Mouse (Mus musculus) MEL (cell line): ENCODE data around the gene Rhoq. TPM values are rescaled to one million over a fixed set of nuclear protein-coding genes. Genes with fewer than 3 reads are reported as not detected.

Experiments
- DNase-seq: peaks from one replicate; pipeline ENCODE4 v3.0.0; 2011; ENCODE audit warnings: low read depth, low spot score
- H3K27ac ChIP-seq: 2 replicates; pipeline ENCODE4 v1.5.1; 2012; ENCODE audit warnings: low read depth, mild to moderate bottlenecking, control low read depth, low read length, moderate library complexity; ENCODE audit not compliant: control insufficient read depth
- H3K27me3 ChIP-seq, 2 experiments: fragments of 150-350 bp in 1 of 2; sonication (generic) in 1 of 2; 2 replicates each; pipeline ENCODE4 v1.6.1; 2012; ENCODE audit warnings: low read length in 2 of 2, mild to moderate bottlenecking in 2 of 2, improper control_type of control experiment in 1 of 2, moderate library complexity in 1 of 2; ENCODE audit not compliant: insufficient read depth in 2 of 2, control insufficient read depth in 1 of 2
- H3K36me3 ChIP-seq, 2 experiments: 2 replicates each; pipeline ENCODE4 v1.6.1; 2012 to 2014; ENCODE audit warnings: low read length in 2 of 2, improper control_type of control experiment in 1 of 2, inconsistent platforms in 1 of 2, mild to moderate bottlenecking in 1 of 2; ENCODE audit not compliant: insufficient read depth in 2 of 2, control insufficient read depth in 1 of 2
- H3K4me1 ChIP-seq, 2 experiments: fragments of 150-350 bp in 1 of 2; sonication (generic) in 1 of 2; 2 replicates each; pipeline ENCODE4 v1.6.1; 2012; ENCODE audit warnings: low read length in 2 of 2, improper control_type of control experiment in 1 of 2, mild to moderate bottlenecking in 1 of 2; ENCODE audit not compliant: insufficient read depth in 2 of 2, control insufficient read depth in 1 of 2
- H3K4me3 ChIP-seq, 2 experiments: fragments of 150-350 bp in 1 of 2; sonication (generic) in 1 of 2; 2 replicates each; pipeline ENCODE4 v1.5.1; 2012; ENCODE audit warnings: low read depth in 2 of 2, low read length in 2 of 2, mild to moderate bottlenecking in 2 of 2, moderate library complexity in 2 of 2, control low read depth in 1 of 2, improper control_type of control experiment in 1 of 2; ENCODE audit not compliant: control insufficient read depth in 1 of 2, insufficient read depth in 1 of 2
- H3K79me2 ChIP-seq: 2 replicates; pipeline ENCODE4 v1.6.1; 2012; ENCODE audit warnings: mild to moderate bottlenecking, low read length, moderate library complexity; ENCODE audit not compliant: control insufficient read depth, poor library complexity, insufficient read depth
- H3K9ac ChIP-seq: 2 replicates; pipeline ENCODE4 v1.6.1; 2012; ENCODE audit warnings: low read depth, mild to moderate bottlenecking, control low read depth, low read length, moderate library complexity; ENCODE audit not compliant: control insufficient read depth, poor library complexity, severe bottlenecking
- H3K9me3 ChIP-seq: fragments of 150-350 bp; sonication (generic); replicated peaks from 2 replicates; pipeline ENCODE4 v1.6.1; 2012; ENCODE audit warnings: mild to moderate bottlenecking, low read length, improper control_type of control experiment, moderate library complexity; ENCODE audit not compliant: insufficient read depth
- CHD1 ChIP-seq: IDR thresholded peaks from 2 replicates; pipeline ENCODE4 v1.6.1; 2012; ENCODE audit warnings: low read depth, mild to moderate bottlenecking, inconsistent platforms, low read length, improper control_type of control experiment
- CTCF ChIP-seq, 3 experiments: IDR thresholded peaks in 2 of 3; conservative IDR thresholded peaks in 1 of 3; 2 replicates each; pipeline ENCODE4 v1.5.1; 2011 to 2012; ENCODE audit warnings: low read length in 3 of 3, low read depth in 2 of 3, mild to moderate bottlenecking in 2 of 3, improper control_type of control experiment in 1 of 3, inconsistent platforms in 1 of 3, mixed read lengths in 1 of 3, moderate library complexity in 1 of 3; ENCODE audit not compliant: control insufficient read depth in 1 of 3, insufficient read depth in 1 of 3, poor library complexity in 1 of 3, severe bottlenecking in 1 of 3
- E2F4 ChIP-seq: IDR thresholded peaks from 2 replicates; pipeline ENCODE4 v1.6.1; 2011; ENCODE audit warnings: low read depth, low read length, improper control_type of control experiment, borderline replicate concordance
- EP300 ChIP-seq, 2 experiments: IDR thresholded peaks; 2 replicates each; pipeline ENCODE4 v1.6.1; 2011; ENCODE audit warnings: improper control_type of control experiment in 2 of 2, low read length in 2 of 2, low read depth in 1 of 2, mild to moderate bottlenecking in 1 of 2
- GABPA ChIP-seq: IDR thresholded peaks from 2 replicates; pipeline ENCODE4 v1.6.1; 2012; ENCODE audit warnings: low read depth, mild to moderate bottlenecking, inconsistent platforms, low read length, improper control_type of control experiment, moderate library complexity
- JUND ChIP-seq: IDR thresholded peaks from 2 replicates; pipeline ENCODE4 v1.6.1; 2011; ENCODE audit warnings: low read depth, mild to moderate bottlenecking, improper control_type of control experiment, low read length
- MXI1 ChIP-seq: IDR thresholded peaks from 2 replicates; pipeline ENCODE4 v1.6.1; 2011; ENCODE audit warnings: mild to moderate bottlenecking, low read depth, low read length, improper control_type of control experiment
- MYC ChIP-seq: IDR thresholded peaks from 2 replicates; pipeline ENCODE4 v1.6.1; 2011; ENCODE audit warnings: low read depth, mild to moderate bottlenecking, low read length, improper control_type of control experiment, moderate library complexity
- NELFE ChIP-seq: IDR thresholded peaks from 2 replicates; pipeline ENCODE4 v1.6.1; 2011; ENCODE audit warnings: low read depth, low read length, improper control_type of control experiment
- POLR2AphosphoS2 ChIP-seq: IDR thresholded peaks from 2 replicates; pipeline ENCODE4 v1.6.1; 2011; ENCODE audit warnings: low read length, improper control_type of control experiment
- RCOR1 ChIP-seq: IDR thresholded peaks from 2 replicates; pipeline ENCODE4 v1.6.1; 2012; ENCODE audit warnings: low read depth, mild to moderate bottlenecking, inconsistent platforms, low read length, improper control_type of control experiment
- SIN3A ChIP-seq: IDR thresholded peaks from 2 replicates; pipeline ENCODE4 v1.6.1; 2012; ENCODE audit warnings: low read length, improper control_type of control experiment, inconsistent platforms
- TAL1 ChIP-seq: IDR thresholded peaks from 2 replicates; pipeline ENCODE4 v1.6.1; 2012; ENCODE audit warnings: mild to moderate bottlenecking, inconsistent platforms, low read length, moderate library complexity, mixed read lengths
- TBP ChIP-seq: IDR thresholded peaks from 2 replicates; pipeline ENCODE4 v1.8.0; 2011; ENCODE audit warnings: low read depth, low read length, improper control_type of control experiment
- TCF12 ChIP-seq: IDR thresholded peaks from 2 replicates; pipeline ENCODE4 v1.6.1; 2014; ENCODE audit warnings: low read depth, mild to moderate bottlenecking, inconsistent platforms, low read length, improper control_type of control experiment, moderate library complexity
- UBTF ChIP-seq: IDR thresholded peaks from 2 replicates; pipeline ENCODE4 v1.6.1; 2012; ENCODE audit warnings: low read depth, mild to moderate bottlenecking, inconsistent platforms, low read length, improper control_type of control experiment, moderate library complexity, borderline replicate concordance; ENCODE audit not compliant: insufficient read depth
- USF2 ChIP-seq, 2 experiments: IDR thresholded peaks; 2 replicates each; pipeline ENCODE4 v1.6.1; 2011 to 2012; ENCODE audit warnings: improper control_type of control experiment in 2 of 2, low read length in 2 of 2, borderline replicate concordance in 1 of 2, inconsistent platforms in 1 of 2, low read depth in 1 of 2, mild to moderate bottlenecking in 1 of 2; ENCODE audit not compliant: insufficient read depth in 1 of 2
- ZC3H11A ChIP-seq: IDR thresholded peaks from 2 replicates; pipeline ENCODE4 v1.6.1; 2012; ENCODE audit warnings: low read depth, mild to moderate bottlenecking, inconsistent platforms, low read length, improper control_type of control experiment
- ZKSCAN1 ChIP-seq: IDR thresholded peaks from 2 replicates; pipeline ENCODE4 v1.6.1; 2012; ENCODE audit warnings: low read depth, mild to moderate bottlenecking, inconsistent platforms, low read length, improper control_type of control experiment, moderate library complexity
- polyA plus RNA-seq, 2 experiments: library from polyadenylated mRNA; stranded (reverse) in 1 of 2; unstranded in 1 of 2; fragments of >175 nt in 1 of 2; fragments of >200 nt in 1 of 2; gene quantifications; 2 replicates each; pipeline versions ENCODE4 v1.2.1 to v1.2.4; 2012; ENCODE audit warnings: low replicate concordance in 2 of 2, low read depth in 1 of 2; ENCODE audit not compliant: insufficient read length in 2 of 2, insufficient read depth in 1 of 2, missing spikeins in 1 of 2
- total RNA-seq: library from RNA; depleted of rRNA; stranded (reverse); fragments of 300-350 nt; gene quantifications from 2 replicates; pipeline ENCODE4 v1.2.3, GENCODE M21; 2012

Gene Rhoq
- total and polyA plus RNA-seq, 3 experiments = 3.1 to 34.9 (median 9.4) TPM

DNA sequence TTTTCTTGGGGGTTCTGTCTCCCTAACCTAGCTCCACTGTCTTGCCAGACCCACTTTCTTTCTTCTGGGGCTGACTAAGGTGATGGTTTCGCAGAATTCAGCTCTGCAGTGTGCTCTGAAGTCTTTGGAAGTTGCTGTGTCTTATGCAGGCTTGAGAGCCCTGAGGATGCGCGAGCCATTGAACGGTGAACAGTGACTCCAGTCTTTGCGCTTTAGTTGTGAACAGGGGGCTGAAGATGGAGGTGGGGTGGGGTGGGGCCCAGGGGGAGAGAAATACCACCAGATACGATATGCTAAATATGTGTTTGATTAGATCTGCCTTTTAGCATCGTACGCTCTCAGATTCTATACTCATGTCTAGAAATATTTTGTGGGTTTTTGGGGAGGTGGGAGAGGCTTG, 2.2 kb downstream of the Rhoq start:
- H3K27ac ChIP-seq = no peak overlapping the region
- no peaks in the 10 kb centered on the region for H3K27me3 ChIP-seq
- H3K4me3 ChIP-seq = no peak overlapping the region

DNA sequence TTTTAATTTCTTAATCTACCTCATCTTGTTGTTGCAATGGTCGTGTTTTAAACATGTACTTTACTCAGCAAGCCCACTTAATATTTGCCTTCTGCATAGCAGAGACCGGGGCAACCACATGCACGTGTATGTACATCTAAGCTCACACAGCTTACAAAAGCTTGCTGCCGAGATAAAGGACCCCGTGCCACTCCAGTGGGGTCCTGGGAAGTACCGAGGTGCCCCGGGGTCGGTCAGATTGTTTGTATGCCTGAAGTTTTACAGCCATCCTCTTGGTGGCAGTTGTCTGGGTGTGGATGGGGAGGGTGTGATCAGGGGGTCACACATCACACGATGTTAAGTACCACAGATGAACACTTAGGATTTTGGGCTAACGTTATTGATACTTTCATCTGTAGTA, 3.2 kb downstream of the Rhoq start:
- H3K27ac ChIP-seq = no peak overlapping the region
- peaks cover 4% of the 10 kb centered on the region; the same call in 1 of the 2 replicates for H3K79me2 ChIP-seq
- TF ChIP-seq ZKSCAN1 (no peak), RCOR1 (no peak), JUND (no peak), UBTF (no peak), GABPA (no peak), POLR2AphosphoS2 (no peak), CHD1 (no peak)
- TF ChIP-seq, all 39 proteins: peak for 0
- Histone ChIP-seq H3K27me3 (no peaks in the 10 kb centered on the region), H3K4me3 (no peak overlapping the region), H3K9ac (no peak overlapping the region), H3K4me1 (peaks cover 3 to 19% of the 10 kb centered on the region in 2 experiments), H3K9me3 (no peaks in the 10 kb centered on the region), H3K36me3 (peaks cover 0 to 10% of the 10 kb centered on the region in 2 experiments; a peak in 2 of 4 replicates)
- DNase-seq = no peak

More for the DNA sequence above, 2.2 kb downstream of the Rhoq start:
- peaks cover 0 to 10% of the 10 kb centered on the region in 2 experiments; a peak in 2 of 4 replicates for H3K36me3 ChIP-seq
- H3K4me1 ChIP-seq = peaks cover 3 to 19% of the 10 kb centered on the region in 2 experiments
- DNase-seq = no peak
- no peaks in the 10 kb centered on the region for H3K9me3 ChIP-seq
- H3K79me2 ChIP-seq = peaks cover 4% of the 10 kb centered on the region; the same call in 1 of the 2 replicates
- no peak overlapping the region for H3K9ac ChIP-seq
- TF ChIP-seq TCF12 (no peak), TBP (no peak), SIN3A (no peak), MXI1 (no peak), ZC3H11A (no peak), ZKSCAN1 (no peak), CTCF (IDR thresholded peaks at IDR 0.05 in 2 of 3, conservative IDR thresholded peaks at IDR 0.05 in 1 of 3; ENCODE audit: control insufficient read depth in 1 of 3, insufficient read depth in 1 of 3, low read depth in 2 of 3, low read length in 3 of 3, poor library complexity in 1 of 3, severe bottlenecking in 1 of 3) (no peak), NELFE (no peak), E2F4 (no peak)

DNA sequence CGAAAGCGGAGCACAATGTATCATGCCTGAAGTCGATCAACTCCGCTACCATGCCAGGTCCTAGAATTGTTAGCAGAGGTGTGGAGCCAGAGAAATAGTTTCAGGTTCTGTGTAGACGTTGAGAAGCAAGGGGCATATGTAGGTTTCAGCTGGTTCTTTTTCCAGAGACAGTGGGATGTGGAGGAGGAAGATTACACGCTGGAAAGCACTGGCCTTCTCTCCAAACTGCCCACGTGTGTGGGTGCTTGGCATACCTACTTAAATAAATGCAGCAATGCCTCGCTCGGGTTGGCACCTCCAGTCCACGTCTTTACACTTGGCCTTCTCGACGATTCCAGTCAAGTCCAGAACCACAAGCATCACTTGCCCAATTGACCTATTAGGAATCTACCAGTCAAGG, 4.2 kb downstream of the Rhoq start:
- no peak overlapping the region for H3K9ac ChIP-seq
- no peak for DNase-seq
- peaks cover 3 to 17% of the 10 kb centered on the region in 2 experiments for H3K4me1 ChIP-seq
- peaks cover 0 to 8% of the 10 kb centered on the region in 2 experiments; a peak in 2 of 4 replicates for H3K36me3 ChIP-seq
- peaks cover 4% of the 10 kb centered on the region; the same call in 1 of the 2 replicates for H3K79me2 ChIP-seq
- H3K27ac ChIP-seq = no peak overlapping the region
- TF ChIP-seq MYC (no peak), USF2 (IDR thresholded peaks at IDR 0.05; ENCODE audit: borderline replicate concordance in 1 of 2, insufficient read depth in 1 of 2, low read depth in 1 of 2, low read length in 2 of 2) (no peak), EP300 (IDR thresholded peaks at IDR 0.05; ENCODE audit: low read depth in 1 of 2, low read length in 2 of 2) (no peak), ZC3H11A (no peak), TAL1 (no peak)
- no peaks in the 10 kb centered on the region for H3K9me3 ChIP-seq
- H3K27me3 ChIP-seq = no peaks in the 10 kb centered on the region
- H3K4me3 ChIP-seq = no peak overlapping the region
